Mouse (Mus musculus) megakaryocyte-erythroid progenitor cell, adult 5-6 weeks (primary cell): ENCODE measurements around the gene Gucy2e. TPM values are rescaled to one million over a fixed set of nuclear protein-coding genes. Genes with fewer than 3 reads are reported as not detected.

Experiments
- ATAC-seq: replicated peaks from 2 replicates; pipeline ENCODE4 v1.8.0; 2016; ENCODE audit warnings: mild to moderate bottlenecking, inconsistent platforms; ENCODE audit not compliant: severe bottlenecking, poor library complexity, low FRiP score, low TSS enrichment
- total RNA-seq, 2 experiments: library from RNA; stranded (forward) in 1 of 2; stranded (reverse) in 1 of 2; fragments of 200-1000, 215-1000 nt in 1 of 2; fragments of >200 nt in 1 of 2; fragmentation: Nextera tagmentation in 1 of 2; gene quantifications; 2 replicates each; pipeline ENCODE4 v1.2.3; 2014 to 2017

The Gucy2e gene
- total RNA-seq (2014; fragmentation: Nextera tagmentation) (not detected in 2 replicates), total RNA-seq (2017) (not detected in 2 replicates)

DNA sequence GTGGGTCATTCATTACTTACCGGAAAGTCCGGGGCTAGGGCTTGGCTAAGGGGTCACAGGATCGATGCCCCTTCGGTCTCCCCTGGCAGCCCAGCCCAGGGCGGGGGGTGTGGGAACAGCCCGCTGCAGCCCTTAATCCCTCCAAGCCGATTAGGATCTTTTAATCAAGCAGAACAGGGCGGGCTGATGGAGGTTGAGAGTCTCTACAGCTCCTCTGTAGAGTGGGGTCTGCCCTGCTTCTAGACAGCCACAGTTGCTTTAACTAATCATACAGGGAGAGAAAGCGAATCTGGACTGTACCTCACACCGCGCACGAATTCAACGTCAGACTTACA, at the start of gene Gucy2e:
Gene Gucy2e, minus strand, starts transcription at position 111 of the 335 bp plus-strand sequence.
- no peak for ATAC-seq

GRCm38 (mm10) chr11:69277267-69277666, 40.4 kb upstream of the Gucy2e start:
- ATAC-seq, result no peak

DNA sequence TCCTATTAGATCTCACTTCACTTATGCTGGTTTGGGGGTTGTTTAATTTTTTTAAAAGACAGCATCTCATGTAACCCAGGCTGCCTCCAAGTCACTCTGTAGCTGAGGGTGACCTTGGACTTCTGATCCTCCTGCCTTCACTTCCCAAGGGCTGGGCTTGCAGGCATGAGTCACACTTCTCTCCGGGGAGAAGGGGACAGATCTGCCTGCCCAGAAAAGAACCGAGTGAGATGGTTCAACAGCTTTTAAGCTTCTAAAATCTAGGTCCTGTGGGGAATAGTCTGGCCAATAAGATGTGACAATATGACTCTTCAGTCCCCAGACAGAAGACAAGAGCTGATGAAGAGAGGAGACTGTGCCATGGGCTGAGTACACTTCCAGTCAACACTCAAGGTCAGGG, 39.2 kb upstream of the Gucy2e start:
- no peak for ATAC-seq

- no peak for ATAC-seq
Measured at GRCm38 (mm10) chr11:69275650-69276049, 38.8 kb upstream of the Gucy2e start.

DNA sequence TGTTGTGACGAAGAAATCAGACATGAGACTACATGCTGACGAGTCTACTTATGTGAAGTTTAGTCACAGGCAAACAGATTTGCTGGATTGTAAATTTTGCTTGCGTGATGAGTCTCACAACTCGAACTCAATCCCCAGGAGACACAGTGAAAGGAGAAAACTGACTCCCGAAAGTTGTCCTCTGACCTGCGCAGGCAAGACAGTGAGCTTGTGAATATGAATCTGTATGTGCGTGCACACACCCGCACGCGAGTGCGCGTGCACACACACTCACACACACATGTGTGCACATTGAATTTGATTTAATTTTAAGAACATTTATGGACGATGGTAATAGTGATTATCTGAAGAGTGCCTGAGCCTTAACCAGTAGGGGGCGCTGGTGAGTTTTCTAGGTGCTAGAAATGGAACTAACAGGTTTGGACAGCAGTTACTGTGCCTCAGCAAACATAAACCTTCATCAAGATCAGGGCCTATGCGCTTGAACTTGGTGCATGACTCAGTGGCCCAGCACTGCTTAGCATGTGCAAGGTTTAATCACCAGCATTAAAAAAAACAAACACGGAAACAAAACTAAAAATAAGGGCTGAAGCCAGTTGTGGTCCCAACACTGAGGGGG, 35.4 kb upstream of the Gucy2e start:
- ATAC-seq, result 0 out of 2 replicates have a peak, but pooled peaks have one; percentile 53

DNA sequence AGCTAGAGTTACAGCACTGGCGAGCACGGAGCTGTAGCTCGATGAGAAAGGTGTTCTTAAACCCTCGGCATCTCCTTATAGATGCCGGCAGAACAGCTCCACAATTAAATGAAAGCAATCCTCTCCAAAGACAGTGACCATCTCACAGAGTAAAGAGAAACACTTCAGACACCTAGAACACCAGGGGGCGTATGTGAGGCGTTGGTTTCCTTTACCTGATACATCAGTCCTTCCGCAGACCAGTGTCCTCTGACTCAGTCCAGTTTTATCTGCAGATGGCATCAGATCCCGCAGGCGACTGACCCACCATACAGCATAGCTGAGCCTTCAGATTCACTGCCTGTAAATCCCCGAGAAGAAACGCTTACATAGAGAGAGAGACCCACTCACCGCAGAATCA, 32.7 kb upstream of the Gucy2e start:
- ATAC-seq, result no peak

- ATAC-seq, result no peak
Measured at GRCm38 (mm10) chr11:69268100-69268499, 31.3 kb upstream of the Gucy2e start.

DNA sequence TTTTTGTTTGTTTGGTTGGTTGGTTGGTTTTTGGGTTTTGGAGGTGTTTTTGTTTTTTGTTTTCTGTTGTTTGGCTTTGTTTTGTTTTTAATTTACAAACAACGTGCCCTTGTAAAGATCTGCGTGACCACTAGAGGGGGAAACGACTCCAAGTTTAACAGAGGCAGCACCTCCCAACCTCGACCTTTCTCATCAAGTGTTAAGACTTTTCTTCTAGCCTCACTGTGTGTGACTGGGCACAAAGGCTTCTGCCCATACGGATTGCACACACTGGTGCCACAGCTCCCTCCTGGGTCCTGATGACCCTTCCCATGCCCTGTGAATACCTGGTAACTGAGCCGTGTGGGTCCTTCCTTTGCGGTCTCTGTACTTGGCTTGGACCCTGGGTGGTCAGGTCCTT, 30.5 kb upstream of the Gucy2e start:
- 0 out of 2 replicates have a peak, but pooled peaks have one; percentile 34 for ATAC-seq

GRCm38 (mm10) chr11:69266253-69266652, 29.4 kb upstream of the Gucy2e start:
- 0 out of 2 replicates have a peak, but pooled peaks have one; percentile 23 for ATAC-seq

DNA sequence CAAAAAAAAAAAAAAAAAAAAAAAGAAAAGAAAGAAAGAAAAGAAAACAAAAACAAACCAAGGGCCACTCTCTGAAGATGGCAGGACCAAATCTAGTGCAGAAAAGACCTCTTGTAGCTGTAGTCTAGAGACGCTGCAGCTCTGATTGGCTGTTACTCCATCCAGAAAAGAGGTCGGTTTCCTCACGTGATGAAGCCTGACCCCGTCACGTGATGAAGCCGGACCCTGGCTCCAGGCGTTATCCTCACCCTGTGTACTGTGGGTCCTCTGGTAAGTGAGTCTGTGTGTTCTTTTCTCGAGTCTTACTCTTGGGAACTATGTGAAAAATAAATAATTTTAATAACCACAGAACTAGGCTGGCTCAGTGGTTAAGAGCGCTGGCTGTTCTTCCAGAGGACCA, 28.6 kb upstream of the Gucy2e start:
- ATAC-seq, result no peak

GRCm38 (mm10) chr11:69264276-69264675, 27.4 kb upstream of the Gucy2e start:
- ATAC-seq, result no peak

- ATAC-seq, result no peak
Measured at GRCm38 (mm10) chr11:69260111-69260510, 23.3 kb upstream of the Gucy2e start.

DNA sequence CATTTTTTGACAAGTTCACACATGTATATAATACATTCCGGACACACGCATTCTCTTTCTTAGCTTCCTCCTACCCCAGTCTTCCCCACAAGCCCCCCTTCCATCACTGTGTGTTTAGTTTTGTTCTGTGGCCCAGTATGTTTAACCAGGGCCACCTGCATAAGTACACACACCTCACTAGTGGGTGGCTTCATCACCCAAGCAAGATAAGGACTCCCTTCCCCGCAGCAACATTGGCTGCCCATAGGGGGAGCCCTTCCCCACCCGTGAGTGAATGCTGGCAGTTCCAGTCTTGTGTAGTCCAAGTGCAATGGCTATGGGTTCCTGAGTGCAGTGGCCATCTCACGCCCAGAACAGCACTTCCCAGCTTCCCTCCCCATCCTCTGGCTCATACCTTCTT, 21.5 kb upstream of the Gucy2e start:
- peak; percentile 83 for ATAC-seq

DNA sequence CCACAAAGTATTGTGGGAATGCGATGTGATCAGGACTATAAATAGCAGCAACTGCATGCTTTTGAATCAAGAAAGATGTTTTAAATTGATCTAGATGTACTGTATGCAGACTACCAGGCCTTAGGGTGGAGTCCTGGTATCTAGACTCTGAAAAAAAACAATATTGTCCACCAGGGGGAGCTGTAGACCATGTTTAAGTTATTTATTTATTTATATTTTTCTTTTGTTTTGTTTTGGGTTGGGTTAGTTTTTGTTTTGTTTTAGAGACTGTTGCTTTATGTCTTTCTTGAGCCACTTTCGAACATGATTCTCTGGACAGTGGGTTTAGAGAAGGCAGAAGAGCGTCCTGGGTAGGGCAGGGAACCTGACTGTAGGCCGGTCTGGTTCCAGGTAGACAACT, 21.0 kb upstream of the Gucy2e start:
- ATAC-seq, result 0 out of 2 replicates have a peak, but pooled peaks have one; percentile 34

- no peak for ATAC-seq
Measured at GRCm38 (mm10) chr11:69257072-69257471, 20.2 kb upstream of the Gucy2e start.

GRCm38 (mm10) chr11:69254808-69255207, 18.0 kb upstream of the Gucy2e start:
- no peak for ATAC-seq

GRCm38 (mm10) chr11:69253131-69253530, 16.3 kb upstream of the Gucy2e start:
- ATAC-seq, result no peak

DNA sequence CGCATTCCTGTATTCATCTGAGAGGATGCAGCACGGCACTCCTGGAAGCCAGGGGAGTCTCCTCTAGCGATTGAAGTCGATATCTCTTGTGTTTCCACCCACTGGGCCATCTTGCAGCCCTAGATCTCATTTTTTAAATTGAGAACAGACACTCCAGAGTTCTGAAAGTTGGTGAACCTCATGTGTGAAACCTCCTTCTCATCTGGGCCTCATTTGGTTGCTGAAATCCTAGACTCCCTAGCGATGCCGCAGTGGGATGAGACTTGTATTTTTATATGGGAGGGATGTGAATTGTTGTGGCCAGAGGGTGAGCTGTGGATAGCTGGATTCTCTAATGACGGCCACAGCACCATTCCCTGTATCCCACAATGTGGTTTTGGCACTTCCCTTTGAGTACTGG, 15.1 kb upstream of the Gucy2e start:
- no peak for ATAC-seq

DNA sequence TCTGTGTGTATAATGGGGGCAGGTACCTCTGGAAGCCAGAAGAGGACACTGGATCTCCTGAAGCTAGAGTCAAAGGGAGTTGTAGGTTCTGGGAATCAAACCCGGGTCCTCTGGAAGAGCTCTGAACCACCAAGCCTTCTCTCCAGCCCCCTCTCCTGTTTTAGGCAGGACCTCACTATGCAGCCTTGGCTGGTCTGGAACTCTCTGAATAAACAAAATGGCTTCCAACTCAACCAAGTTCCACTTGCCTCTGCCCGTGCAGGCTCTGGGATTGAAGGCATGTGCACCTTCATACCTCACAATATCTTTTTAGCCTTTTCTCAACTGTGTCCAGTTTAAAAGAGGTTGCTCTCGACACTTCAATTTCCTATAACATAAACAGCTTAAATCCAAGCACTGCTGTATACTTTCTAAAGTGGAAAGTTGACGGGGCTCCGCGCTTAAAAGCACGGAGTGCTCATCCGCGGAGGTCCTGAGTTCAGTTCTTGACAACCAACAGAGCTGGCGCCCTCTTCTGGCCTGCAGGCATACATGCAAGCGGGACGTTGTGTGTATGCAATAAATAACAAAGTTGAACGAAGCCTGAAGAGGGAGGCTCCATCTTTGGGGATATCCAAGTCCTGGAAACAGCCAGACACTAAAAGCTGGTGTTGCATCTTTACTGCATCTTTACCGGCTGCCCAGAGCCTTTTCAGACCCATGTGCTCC, 14.5 kb upstream of the Gucy2e start:
- ATAC-seq, result no peak

- no peak for ATAC-seq
Measured at GRCm38 (mm10) chr11:69250106-69250505, 13.3 kb upstream of the Gucy2e start.

- no peak for ATAC-seq
Measured at GRCm38 (mm10) chr11:69249131-69249530, 12.3 kb upstream of the Gucy2e start.
